ENCODE assay signal across 11 mouse cellular contexts in the genomic region with DNA sequence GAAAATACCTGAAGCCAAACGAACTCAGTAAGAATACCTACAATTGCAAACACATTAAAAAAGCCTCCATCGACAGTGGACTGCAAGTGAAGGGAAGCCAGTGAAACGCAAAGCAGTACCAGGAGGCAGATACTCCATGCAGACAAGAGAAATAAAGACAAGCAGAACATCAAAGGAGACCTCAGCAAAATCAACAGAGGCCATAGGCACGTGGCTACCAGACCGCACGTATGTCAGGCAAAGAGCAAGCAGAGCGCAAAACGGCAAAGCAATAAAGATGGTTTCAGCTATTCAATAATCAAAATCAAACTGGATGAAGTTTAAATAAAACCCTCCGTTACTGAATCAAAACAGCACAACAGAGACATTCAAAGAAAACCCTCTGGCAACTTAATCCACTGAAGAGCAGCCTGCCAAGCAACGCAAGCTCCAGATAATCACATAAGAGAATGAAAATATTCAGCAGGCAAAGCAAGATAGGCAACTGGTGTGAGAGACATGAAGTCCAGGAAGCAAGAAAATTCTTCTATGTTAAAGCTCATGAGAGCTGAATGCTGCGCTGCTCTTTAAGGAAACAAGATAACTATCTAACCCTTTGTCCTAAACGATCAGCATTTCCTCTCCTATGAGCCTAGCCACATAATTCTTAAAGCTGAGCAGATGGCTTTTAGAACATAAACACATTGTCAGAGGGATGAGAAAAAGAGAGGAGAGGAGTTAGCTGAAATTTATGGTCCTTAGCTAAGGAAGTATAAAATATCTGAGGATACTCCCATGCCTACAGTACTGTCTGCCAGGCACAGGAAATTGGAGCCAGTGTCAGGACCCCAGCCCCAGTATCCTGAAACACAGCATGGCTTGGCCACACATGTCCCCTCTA.
DNase-seq lines count a peak whose midpoint lies in the region; ATAC-seq lines count a peak whose summit lies in the region.
"Had no signal": no experiment of that assay in that cellular context is flagged by ENCODE, and none has a peak within 500 bp of the region (broad histone marks: within the 10 kb centered on the region; RNA-seq: fewer than 3 reads in every experiment).

No protein-coding gene starts in this region.

- no peaks in the 10 kb centered on the region for H3K4me1 ChIP-seq in limb, embryonic 11.5 days (ENCODE audit: control insufficient read depth, insufficient read depth, low read length)
- H3K4me1 ChIP-seq in limb, embryonic 10.5 days: no peaks in the 10 kb centered on the region
- H3K4me1 ChIP-seq in forebrain, embryonic 12.5 days: no peaks in the 10 kb centered on the region
- H3K4me1 ChIP-seq: hindbrain, embryonic 15.5 days had no signal

- H3K36me3 ChIP-seq in limb, embryonic 11.5 days (ENCODE audit: control insufficient read depth, insufficient read depth, low read length): no peaks in the 10 kb centered on the region
- no peaks in the 10 kb centered on the region for H3K36me3 ChIP-seq in limb, embryonic 10.5 days
- no peaks in the 10 kb centered on the region for H3K36me3 ChIP-seq in forebrain, embryonic 12.5 days (replicated peaks)
- H3K36me3 ChIP-seq: hindbrain, embryonic 15.5 days had no signal

- no peaks in the 10 kb centered on the region for H3K9me3 ChIP-seq in limb, embryonic 11.5 days (ENCODE audit: control insufficient read depth, low read length)
- no peaks in the 10 kb centered on the region for H3K9me3 ChIP-seq in limb, embryonic 10.5 days (replicated peaks)
- no peaks in the 10 kb centered on the region for H3K9me3 ChIP-seq in forebrain, embryonic 12.5 days
- H3K9me3 ChIP-seq: hindbrain, embryonic 15.5 days had no signal

- DNase-seq in limb, embryonic 11.5 days (ENCODE audit: low spot score): no peak
- DNase-seq in limb, embryonic 10.5 days (ENCODE audit: low spot score): no peak
- peak; percentile 5 for DNase-seq in embryo, embryonic 11.5 days (ENCODE audit: low read depth, low spot score)
- DNase-seq in naive thymus-derived CD4-positive, alpha-beta T cell, adult 2 months (ENCODE audit: low read depth): peak; percentile 47
- DNase-seq in gastrocnemius, adult 18-20 months (ENCODE audit: low spot score): no peak
- no peak for DNase-seq in urinary bladder, postnatal 4 days (ENCODE audit: low spot score in 2 of 2)
- DNase-seq: cerebellum, adult 2 months; right cerebral cortex, postnatal 25 days had no signal

- no peaks in the 10 kb centered on the region for H3K27me3 ChIP-seq in limb, embryonic 11.5 days (ENCODE audit: control insufficient read depth, insufficient read depth, low read length)
- no peaks in the 10 kb centered on the region for H3K27me3 ChIP-seq in limb, embryonic 10.5 days (ENCODE audit: low read depth, poor library complexity, severe bottlenecking)
- no peaks in the 10 kb centered on the region for H3K27me3 ChIP-seq in forebrain, embryonic 12.5 days
- H3K27me3 ChIP-seq: hindbrain, embryonic 15.5 days had no signal

- peak; percentile 57; the same call in 1 of the 2 replicates for ATAC-seq in limb, embryonic 11.5 days (ENCODE audit: insufficient number of reproducible peaks, low FRiP score, low TSS enrichment, low read depth)
- peak; percentile 38 for ATAC-seq in activated CD4-positive, CD25-positive, alpha-beta regulatory T cell, adult 4 months
- no peak for ATAC-seq in forebrain, embryonic 12.5 days (ENCODE audit: low FRiP score)

- WGBS in limb, embryonic 11.5 days: 59% methylated on average over 12 of the region's 12 CpGs
- WGBS in limb, embryonic 10.5 days: 59% methylated on average over 12 of the region's 12 CpGs
- 66% methylated on average over 12 of the region's 12 CpGs for WGBS in forebrain, embryonic 12.5 days

- no peak overlapping the region for H3K4me3 ChIP-seq in limb, embryonic 11.5 days (ENCODE audit: low read depth, low read length)
- no peak overlapping the region for H3K4me3 ChIP-seq in limb, embryonic 10.5 days
- H3K4me3 ChIP-seq in forebrain, embryonic 12.5 days (replicated peaks): no peak overlapping the region
- H3K4me3 ChIP-seq: hindbrain, embryonic 15.5 days had no signal

- no peak overlapping the region for H3K9ac ChIP-seq in limb, embryonic 11.5 days (ENCODE audit: low read length)
- H3K9ac ChIP-seq in forebrain, embryonic 12.5 days: no peak overlapping the region
- H3K9ac ChIP-seq: hindbrain, embryonic 15.5 days had no signal

- no peak overlapping the region for H3K27ac ChIP-seq in limb, embryonic 11.5 days (replicated peaks; ENCODE audit: low read depth, low read length)
- H3K27ac ChIP-seq in limb, embryonic 10.5 days: no peak overlapping the region
- H3K27ac ChIP-seq in forebrain, embryonic 12.5 days: no peak overlapping the region
- H3K27ac ChIP-seq: hindbrain, embryonic 15.5 days had no signal

- no peak overlapping the region for H3K4me2 ChIP-seq in limb, embryonic 11.5 days (ENCODE audit: low read depth, severe bottlenecking)
- no peak overlapping the region for H3K4me2 ChIP-seq in forebrain, embryonic 12.5 days
- H3K4me2 ChIP-seq: hindbrain, embryonic 15.5 days had no signal

Comparison
In these comparisons a context has a peak if more than half of its experiments do, and no peak if none do; other contexts are left out.
1. DNase-seq: peak in embryo, embryonic 11.5 days (single experiment) and naive thymus-derived CD4-positive, alpha-beta T cell, adult 2 months (single experiment); none in limb, embryonic 11.5 days (single experiment), limb, embryonic 10.5 days (single experiment), gastrocnemius, adult 18-20 months (single experiment) and urinary bladder, postnatal 4 days (0 of 2).